Mouse (Mus musculus) myocyte (in vitro differentiated cells): Measurements from ENCODE around the gene Vmn1r22. TPM values are rescaled to one million over a fixed set of nuclear protein-coding genes. Genes with fewer than 3 reads are reported as not detected.
"Not testable (repeated sequence)": the region's sequence is repeated elsewhere in the genome, so short reads cannot be mapped to it uniquely, and the experiment has no call there.

ENCODE experiments used
- H3K27me3 ChIP-seq: one replicate; pipeline ENCODE4 v1.6.1; 2011; ENCODE audit not compliant: control insufficient read depth, insufficient read depth, insufficient read length
- H3K36me3 ChIP-seq: one replicate; pipeline ENCODE4 v1.6.1; 2011; ENCODE audit not compliant: control insufficient read depth, insufficient read depth
- H3K4me2 ChIP-seq: one replicate; pipeline ENCODE4 v1.6.1; 2011; ENCODE audit warnings: low read depth, control low read depth
- H3K4me3 ChIP-seq: one replicate; pipeline ENCODE4 v1.5.1; 2011; ENCODE audit warnings: mild to moderate bottlenecking, control low read depth, moderate library complexity
- H3K79me2 ChIP-seq: one replicate; pipeline ENCODE4 v1.6.1; 2011; ENCODE audit not compliant: control insufficient read depth, insufficient read depth
- H3ac ChIP-seq: one replicate; pipeline ENCODE4 v1.6.1; 2011; ENCODE audit not compliant: control insufficient read depth, insufficient read length
- CEBPB ChIP-seq: IDR thresholded peaks from 2 replicates; pipeline ENCODE4 v1.6.1; 2011; ENCODE audit warnings: mild to moderate bottlenecking, moderate library complexity; ENCODE audit not compliant: poor library complexity, insufficient read depth, severe bottlenecking
- E2F4 ChIP-seq: IDR thresholded peaks from one replicate; pipeline ENCODE4 v1.6.1; 2011; ENCODE audit warnings: mild to moderate bottlenecking, control low read depth, moderate library complexity; ENCODE audit not compliant: insufficient read depth
- MAX ChIP-seq: IDR thresholded peaks from one replicate; pipeline ENCODE4 v1.6.1; 2011; ENCODE audit warnings: low read depth, mild to moderate bottlenecking, control low read depth
- MYOD1 ChIP-seq, 3 experiments: IDR thresholded peaks; one replicate each; pipeline ENCODE4 v1.6.1; 2011; ENCODE audit warnings: control low read depth in 2 of 3, low read depth in 2 of 3, mild to moderate bottlenecking in 2 of 3, moderate library complexity in 1 of 3; ENCODE audit not compliant: insufficient read length in 2 of 3, control insufficient read depth in 1 of 3
- MYOG ChIP-seq, 3 experiments: IDR thresholded peaks; one replicate each; pipeline ENCODE4 v1.6.1; 2011; ENCODE audit warnings: control low read depth in 2 of 3, low read depth in 2 of 3, mild to moderate bottlenecking in 2 of 3; ENCODE audit not compliant: insufficient read length in 2 of 3, control insufficient read depth in 1 of 3, insufficient read depth in 1 of 3
- POLR2A ChIP-seq: IDR thresholded peaks from one replicate; pipeline ENCODE4 v1.6.1; 2011; ENCODE audit warnings: low read depth, mild to moderate bottlenecking, control low read depth, moderate library complexity; ENCODE audit not compliant: insufficient read length
- POLR2AphosphoS2 ChIP-seq: IDR thresholded peaks from one replicate; pipeline ENCODE4 v1.6.1; 2011; ENCODE audit warnings: low read depth, control low read depth; ENCODE audit not compliant: insufficient read length
- REST ChIP-seq: IDR thresholded peaks from one replicate; pipeline ENCODE4 v1.6.1; 2011; ENCODE audit warnings: mild to moderate bottlenecking, control low read depth, moderate library complexity; ENCODE audit not compliant: insufficient read depth, insufficient read length
- SRF ChIP-seq: IDR thresholded peaks from one replicate; pipeline ENCODE4 v1.6.1; 2011; ENCODE audit warnings: low read depth; ENCODE audit not compliant: control insufficient read depth, insufficient read length
- TCF12 ChIP-seq: IDR thresholded peaks from one replicate; pipeline ENCODE4 v1.6.1; 2011; ENCODE audit warnings: mild to moderate bottlenecking, control low read depth; ENCODE audit not compliant: poor library complexity, insufficient read depth, severe bottlenecking
- TCF3 ChIP-seq: IDR thresholded peaks from one replicate; pipeline ENCODE4 v1.6.1; 2011; ENCODE audit warnings: low read depth, control low read depth; ENCODE audit not compliant: insufficient read length
- USF1 ChIP-seq: IDR thresholded peaks from one replicate; pipeline ENCODE4 v1.6.1; 2011; ENCODE audit warnings: low read depth, mild to moderate bottlenecking, control low read depth, moderate library complexity
- polyA plus RNA-seq: library from polyadenylated mRNA; unstranded; fragments of >200 nt; fragmentation: generic; extraction: Trizol; gene quantifications from one replicate; pipeline ENCODE4 v1.2.1, GENCODE M21; 2012; ENCODE audit warnings: missing spikeins

Gene Vmn1r22
- not detected for polyA plus RNA-seq

GRCm38 (mm10) chr6:57907928-57908327, at the start of gene Vmn1r22:
Vmn1r22 (minus strand) TSS chr6:57908028.
- Histone ChIP-seq H3K79me2 (no peaks in the 10 kb centered on the region), H3K4me3 (no peak within 1 kb of the TSS), H3K4me2 (no peak within 1 kb of the TSS), H3K27me3 (no peaks in the 10 kb centered on the region), H3ac (no peak within 1 kb of the TSS), H3K36me3 (no peaks in the 10 kb centered on the region)
- TF ChIP-seq POLR2A (no peak), TCF3 (no peak), TCF12 (no peak), CEBPB (no peak), USF1 (no peak), POLR2AphosphoS2 (no peak)

DNA sequence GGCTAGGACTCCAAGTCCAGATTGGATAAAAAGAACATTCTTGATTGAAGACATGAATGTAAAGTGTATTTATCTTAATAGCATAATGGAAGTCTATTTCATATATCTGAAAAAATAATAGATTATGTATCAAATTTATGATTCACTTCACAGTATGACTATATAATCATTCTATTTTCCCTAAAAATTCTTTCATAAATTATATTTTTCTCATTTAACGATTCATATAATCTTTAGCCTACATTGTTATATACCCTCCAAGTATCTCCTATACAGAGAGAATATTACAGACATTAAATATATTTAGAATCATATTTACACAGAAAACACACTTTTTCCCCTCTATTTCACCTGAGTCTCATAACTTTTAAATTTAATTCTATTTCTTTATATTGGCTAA, 18.9 kb upstream of the Vmn1r22 start, which contains the start of gene Vmn1r23:
Vmn1r23 (minus strand) TSS at position 101 of the 400 bp plus-strand sequence.
- Histone ChIP-seq H3ac (no peak within 1 kb of the TSS), H3K27me3 (no peaks in the 10 kb centered on the region), H3K36me3 (no peaks in the 10 kb centered on the region), H3K79me2 (no peaks in the 10 kb centered on the region), H3K4me2 (no peak within 1 kb of the TSS), H3K4me3 (no peak within 1 kb of the TSS)
- TF ChIP-seq TCF12 (no peak), POLR2A (no peak), USF1 (no peak), E2F4 (no peak), SRF (no peak), MAX (no peak), POLR2AphosphoS2 (no peak), MYOG (IDR thresholded peaks at IDR 0.05; ENCODE audit: control insufficient read depth in 1 of 3, insufficient read depth in 1 of 3, insufficient read length in 2 of 3, low read depth in 2 of 3) (no peak), MYOD1 (IDR thresholded peaks at IDR 0.05; ENCODE audit: control insufficient read depth in 1 of 3, insufficient read length in 2 of 3, low read depth in 2 of 3) (no peak), TCF3 (no peak), REST (no peak), CEBPB (no peak)

DNA sequence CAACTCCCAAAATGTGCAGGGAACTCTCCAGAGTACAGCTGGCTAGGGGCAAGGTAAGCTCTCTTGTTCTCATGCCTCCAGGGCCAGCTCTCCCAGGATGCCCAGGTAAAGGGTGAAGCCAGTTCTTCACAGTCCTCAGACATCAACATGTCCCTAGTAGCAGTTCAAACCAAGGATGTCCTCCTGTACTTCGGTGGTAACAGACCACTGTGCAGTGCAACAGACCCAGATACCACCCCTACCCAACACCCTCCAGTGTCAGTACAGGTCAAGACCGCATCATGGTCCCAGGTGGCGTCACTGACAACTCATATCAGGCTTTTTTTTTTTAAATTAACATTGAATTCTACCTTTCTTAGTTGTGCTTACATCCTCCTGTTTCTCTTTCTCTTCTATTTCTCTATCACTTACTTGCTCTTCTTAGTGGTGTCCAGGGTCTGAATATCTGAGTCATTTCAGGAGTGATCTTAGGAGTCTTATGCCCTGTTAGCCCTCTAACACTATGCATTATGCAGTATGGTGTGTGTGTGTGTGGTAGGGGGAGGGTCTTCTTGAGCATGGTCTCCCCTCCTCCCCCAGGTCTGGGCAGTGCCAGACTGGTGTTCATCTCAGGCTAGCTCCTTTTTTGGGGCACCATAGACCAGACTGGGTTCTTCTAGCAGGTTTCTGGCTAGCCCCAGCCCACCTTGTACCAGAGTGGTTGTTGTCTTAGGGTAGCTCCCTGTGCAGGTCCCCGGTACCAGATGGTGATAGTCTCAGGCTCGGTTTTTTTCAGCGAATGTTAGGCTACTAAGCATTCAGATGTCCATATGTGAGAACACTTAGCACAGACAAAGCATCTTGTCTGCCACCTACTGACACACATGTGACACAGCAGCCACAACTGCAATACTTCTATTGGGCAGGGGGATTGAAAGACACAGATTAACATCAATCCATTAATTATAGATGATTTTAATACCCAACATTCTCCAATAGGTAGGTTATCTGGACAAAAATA, 48.5 kb downstream of the Vmn1r22 start:
- H3K4me2 ChIP-seq: no peak overlapping the region
- no peaks in the 10 kb centered on the region for H3K27me3 ChIP-seq
- TF ChIP-seq MAX (no peak), CEBPB (no peak), E2F4 (no peak), USF1 (no peak), TCF3 (no peak), POLR2AphosphoS2 (no peak), TCF12 (no peak)
- H3K79me2 ChIP-seq: no peaks in the 10 kb centered on the region
- no peak overlapping the region for H3ac ChIP-seq
- H3K4me3 ChIP-seq: no peak overlapping the region
- H3K36me3 ChIP-seq: no peaks in the 10 kb centered on the region

DNA sequence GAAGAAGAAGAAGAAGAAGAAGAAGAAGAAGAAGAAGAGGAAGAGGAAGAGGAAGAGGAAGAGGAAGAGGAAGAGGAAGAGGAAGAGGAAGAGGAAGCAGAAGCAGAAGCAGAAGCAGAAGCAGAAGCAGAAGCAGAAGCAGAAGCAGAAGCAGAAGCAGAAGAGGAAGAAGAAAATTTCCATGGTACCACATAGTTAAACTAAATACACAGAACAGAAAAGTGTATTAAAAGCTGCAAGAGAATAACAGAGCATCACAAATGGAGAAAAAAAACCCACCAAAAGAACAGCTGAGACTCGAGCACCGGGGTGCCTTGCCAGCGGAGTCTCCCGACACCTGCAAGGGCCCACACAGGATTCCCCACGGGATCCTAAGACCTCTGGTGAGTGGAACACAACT, 56.7 kb downstream of the Vmn1r22 start:
- not testable (repeated sequence) for H3K27me3 ChIP-seq, H3K4me3 ChIP-seq, H3K4me2 ChIP-seq, H3K36me3 ChIP-seq, H3ac ChIP-seq, H3K79me2 ChIP-seq

- Histone ChIP-seq H3K36me3 (no peaks in the 10 kb centered on the region), H3ac (no peak within 1 kb of the TSS), H3K4me3 (no peak within 1 kb of the TSS), H3K27me3 (no peaks in the 10 kb centered on the region), H3K4me2 (no peak within 1 kb of the TSS), H3K79me2 (no peaks in the 10 kb centered on the region)
- TF ChIP-seq MAX (no peak), REST (no peak), TCF12 (no peak), MYOG (IDR thresholded peaks at IDR 0.05; ENCODE audit: control insufficient read depth in 1 of 3, insufficient read depth in 1 of 3, insufficient read length in 2 of 3, low read depth in 2 of 3) (no peak), POLR2AphosphoS2 (no peak), MYOD1 (IDR thresholded peaks at IDR 0.05; ENCODE audit: control insufficient read depth in 1 of 3, insufficient read length in 2 of 3, low read depth in 2 of 3) (no peak), CEBPB (no peak), USF1 (no peak)
These were observed 57.5 kb downstream of the Vmn1r22 start, which contains the start of gene Vmn1r21 for GRCm38 (mm10) chr6:57850286-57850685. Vmn1r21 (minus strand) TSS chr6:57850343.

Other genes with a start within 250 kb of the Vmn1r22 start
- gene Pyurf, start 215.9 kb downstream of the Vmn1r22 start, polyA plus RNA-seq: 10.1 TPM
- 5.8 TPM for gene Lancl2, start 205.5 kb downstream of the Vmn1r22 start, polyA plus RNA-seq
- 13.7 TPM for gene Vopp1, start 82.9 kb downstream of the Vmn1r22 start, polyA plus RNA-seq
- gene Vmn1r21, start 57.7 kb downstream of the Vmn1r22 start, polyA plus RNA-seq: not detected
- gene Vmn1r23, start 18.8 kb upstream of the Vmn1r22 start, polyA plus RNA-seq: not detected
- gene Vmn1r24, start 53.5 kb upstream of the Vmn1r22 start, polyA plus RNA-seq: not detected
- not detected for gene Vmn1r25, start 72.8 kb upstream of the Vmn1r22 start, polyA plus RNA-seq
- gene Vmn1r26, start 107.1 kb upstream of the Vmn1r22 start, polyA plus RNA-seq: not detected